In genomic region chr9:99444590-99445178, GRCm38 (mm10) we compare ENCODE assay signal across 9 mouse cellular contexts. TPM values are rescaled to one million over a fixed set of nuclear protein-coding genes. Genes with fewer than 3 reads are reported as not detected.
DNase-seq lines count a peak whose midpoint lies in the region; ATAC-seq and TF ChIP-seq lines count a peak whose summit lies in the region.
"Had no signal": no experiment of that assay in that cellular context is flagged by ENCODE, and none has a peak within 500 bp of the region (broad histone marks: within the 10 kb centered on the region; RNA-seq: fewer than 3 reads in every experiment).

No protein-coding gene starts in this region.

- no peak overlapping the region for H3K27ac ChIP-seq in heart, embryonic 10.5 days
- H3K27ac ChIP-seq: lung, embryonic 15.5 days had no signal

- peak; percentile 89 for ATAC-seq in megakaryocyte progenitor cell, adult 5-6 weeks (replicated peaks; ENCODE audit: poor library complexity)

- H3K9me3 ChIP-seq in E14TG2a.4 (ENCODE audit: low read length): no peaks in the 10 kb centered on the region
- H3K9me3 ChIP-seq in heart, embryonic 10.5 days: no peaks in the 10 kb centered on the region
- H3K9me3 ChIP-seq: lung, embryonic 15.5 days had no signal

- peaks cover 17% of the 10 kb centered on the region for H3K4me1 ChIP-seq in E14TG2a.4 (replicated peaks; ENCODE audit: low read depth, low read length)
- no peaks in the 10 kb centered on the region for H3K4me1 ChIP-seq in heart, embryonic 10.5 days

- DNase-seq in kidney, adult 18-20 months: peak; percentile 33
- DNase-seq in kidney, postnatal 14 days: no peak
- peak; percentile 66 for DNase-seq in embryo, embryonic 10 days (ENCODE audit: low spot score)
- DNase-seq in urinary bladder, postnatal 36 days (ENCODE audit: low spot score in 2 of 2): no peak
- no peak for DNase-seq in layer of hippocampus, postnatal 14 days (ENCODE audit: low spot score in 2 of 2)
- no peak for DNase-seq in heart, embryonic 10.5 days (ENCODE audit: low spot score)

- no peak overlapping the region for H3K4me3 ChIP-seq in E14TG2a.4 (replicated peaks; ENCODE audit: low read length)
- no peak overlapping the region for H3K4me3 ChIP-seq in heart, embryonic 10.5 days
- H3K4me3 ChIP-seq: lung, embryonic 15.5 days had no signal

- 0 out of 2 replicates have a peak, but pooled peaks cover 4% of the 10 kb centered on the region for H3K27me3 ChIP-seq in E14TG2a.4 (ENCODE audit: insufficient read depth, low read length)
- no peaks in the 10 kb centered on the region; the same call in 1 of the 2 replicates for H3K27me3 ChIP-seq in heart, embryonic 10.5 days (ENCODE audit: insufficient read depth, poor library complexity, severe bottlenecking)
- H3K27me3 ChIP-seq: lung, embryonic 15.5 days had no signal

- WGBS in heart, embryonic 10.5 days: 36% methylated on average over 8 of the region's 8 CpGs

- H3K36me3 ChIP-seq in E14TG2a.4 (ENCODE audit: insufficient read depth, low read length): no peaks in the 10 kb centered on the region
- H3K36me3 ChIP-seq in heart, embryonic 10.5 days: no peaks in the 10 kb centered on the region
- H3K36me3 ChIP-seq: lung, embryonic 15.5 days had no signal

- peak; percentile 67 for TF ChIP-seq CTCF in E14TG2a.4 (conservative IDR thresholded peaks at IDR 0.05; ENCODE audit: low read length)

RNA-seq across cellular contexts. Expression of gene Nme9, which starts 6.6 kb away (rescaled TPM):
- total RNA-seq in megakaryocyte progenitor cell, adult 5-6 weeks (2015): not detected in 2 replicates
- not detected in 2 replicates for total RNA-seq in megakaryocyte progenitor cell, adult 5-6 weeks (2017)
- 1 to 10 TPM in 1 of 2 experiments, under 1 TPM in 1; 0.64 to 1.1 TPM for total RNA-seq in layer of hippocampus, postnatal 14 days (2021)
- not detected in 2 replicates for polyA plus RNA-seq in heart, embryonic 10.5 days (2016; fragmentation: Nextera tagmentation; extraction: Ambion mirVana)

RNA-seq across cellular contexts. Expression of gene Mras, which starts 7.5 kb away (rescaled TPM):
- total RNA-seq in megakaryocyte progenitor cell, adult 5-6 weeks (2015): 4.7 and 5.1 TPM in 2 replicates
- total RNA-seq in megakaryocyte progenitor cell, adult 5-6 weeks (2017): 4.1 and 5.2 TPM in 2 replicates
- total RNA-seq in layer of hippocampus, postnatal 14 days (2021): 100 to 1,000 TPM; 102 to 109 TPM
- polyA plus RNA-seq in heart, embryonic 10.5 days (2016; fragmentation: Nextera tagmentation; extraction: Ambion mirVana): 5.1 and 7.5 TPM in 2 replicates

Comparison
In these comparisons a context has a peak if more than half of its experiments do, and no peak if none do; other contexts are left out.
1. DNase-seq: peak in kidney, adult 18-20 months (single experiment) and embryo, embryonic 10 days (single experiment); none in kidney, postnatal 14 days (single experiment), urinary bladder, postnatal 36 days (0 of 2), layer of hippocampus, postnatal 14 days (0 of 2) and heart, embryonic 10.5 days (single experiment).
2. RNA of gene Mras, which starts 7.5 kb away (total RNA-seq): 102 to 109 TPM in layer of hippocampus, postnatal 14 days; 4.1 to 5.2 TPM in megakaryocyte progenitor cell, adult 5-6 weeks; every median in the first group is over 10 times any median in the second.